Mouse (Mus musculus) hindbrain, embryonic 14.5 days (tissue): ENCODE data around the gene 9130213A22Rik. TPM values are rescaled to one million over a fixed set of nuclear protein-coding genes. Genes with fewer than 3 reads are reported as not detected.
A peak's percentile ranks its signal among the peaks of the same experiment; 100 is the strongest.

Experiments used
- ATAC-seq: fragments of 200-750 bp; cut with Nextera tagmentation; 2 replicates; pipeline ENCODE4 v1.8.0; 2017; ENCODE audit warnings: moderate number of reproducible peaks, mild to moderate bottlenecking, moderate TSS enrichment, moderate library complexity; ENCODE audit not compliant: low FRiP score
- DNase-seq: peaks from one replicate; pipeline ENCODE4 v3.0.0-alpha.2; 2015; ENCODE audit warnings: low spot score
- H3K27ac ChIP-seq: fragments of 300-500 bp; sonication (generic); 2 replicates; pipeline ENCODE4 v1.5.1; 2014; ENCODE audit warnings: mild to moderate bottlenecking, moderate library complexity
- H3K27me3 ChIP-seq: fragments of 300-500 bp; sonication (generic); 2 replicates; pipeline ENCODE4 v1.6.1; 2014; ENCODE audit warnings: mild to moderate bottlenecking, low read length, mixed read lengths; ENCODE audit not compliant: control insufficient read depth, insufficient read depth
- H3K36me3 ChIP-seq: fragments of 300-500 bp; sonication (generic); replicated peaks from 2 replicates; pipeline ENCODE4 v1.6.1; 2014; ENCODE audit not compliant: control insufficient read depth, insufficient read depth
- H3K4me1 ChIP-seq: fragments of 300-500 bp; sonication (generic); replicated peaks from 2 replicates; pipeline ENCODE4 v1.6.1; 2014; ENCODE audit warnings: antibody characterized with exemption, low read length, mixed read lengths; ENCODE audit not compliant: control insufficient read depth, insufficient read depth
- H3K4me2 ChIP-seq: fragments of 300-500 bp; sonication (generic); replicated peaks from 2 replicates; pipeline ENCODE4 v1.6.1; 2014; ENCODE audit warnings: mild to moderate bottlenecking, moderate library complexity
- H3K4me3 ChIP-seq: fragments of 300-500 bp; sonication (generic); replicated peaks from 2 replicates; pipeline ENCODE4 v1.5.1; 2014; ENCODE audit warnings: mild to moderate bottlenecking, low read length
- H3K9ac ChIP-seq: fragments of 300-500 bp; sonication (generic); 2 replicates; pipeline ENCODE4 v1.6.1; 2014
- H3K9me3 ChIP-seq: fragments of 300-500 bp; sonication (generic); 2 replicates; pipeline ENCODE4 v1.6.1; 2016; ENCODE audit warnings: low read length; ENCODE audit not compliant: control insufficient read depth
- WGBS: fragments of 180-500 bp; shearing (Covaris S2); extraction: QIAGEN DNeasy Blood & Tissue Kit; methylation state at CpG from one replicate; pipeline ENCODE4 v1.1.7; 2014; 5-methylcytosine and 5-hydroxymethylcytosine counted together
- polyA plus RNA-seq: library from polyadenylated mRNA; unstranded; fragments of >200 nt; fragmentation: Nextera tagmentation; extraction: Ambion mirVana; gene quantifications from 2 replicates; pipeline ENCODE4 v1.2.1, GENCODE M21; 2014

Gene 9130213A22Rik
- 0.39 and 0.56 TPM in 2 replicates for polyA plus RNA-seq

DNA sequence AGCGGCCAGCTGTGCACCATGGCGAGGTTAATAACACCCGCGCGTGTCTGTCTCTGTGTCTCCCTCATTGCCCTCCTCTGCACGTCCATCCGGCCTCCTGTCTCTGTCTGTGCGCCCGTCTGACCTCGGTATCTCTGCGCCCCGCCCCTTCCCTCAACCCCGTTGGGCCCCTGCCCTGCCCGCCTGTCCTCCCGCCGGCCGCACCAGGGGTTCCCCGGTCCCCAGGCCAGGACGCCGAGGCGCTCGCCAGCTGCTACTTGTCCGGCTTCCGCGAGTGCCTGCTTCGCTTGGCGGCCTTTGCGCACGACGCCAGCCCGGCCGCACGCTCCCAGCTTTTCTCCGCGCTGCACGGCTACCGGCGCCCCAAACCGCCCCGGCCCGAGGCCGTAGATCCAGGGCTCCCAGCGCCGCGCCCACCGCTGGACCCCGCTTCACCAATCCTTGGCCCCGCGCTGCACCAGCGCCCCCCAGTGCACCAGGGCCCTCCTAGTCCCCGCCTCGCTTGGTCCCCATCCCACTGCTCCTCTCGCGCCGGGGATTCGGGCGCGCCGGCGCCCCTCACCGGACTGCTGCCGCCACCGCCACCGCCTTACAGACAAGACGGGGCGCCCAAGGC, at the start of gene 9130213A22Rik:
Gene 9130213A22Rik (minus strand): TSS at position 254 of the 616 bp plus-strand sequence.
- no peaks in the 10 kb centered on the region for H3K36me3 ChIP-seq
- peak; percentile 61 for ATAC-seq
- no peaks in the 10 kb centered on the region for H3K9me3 ChIP-seq
- WGBS, result under 1% methylated on average over 58 of the region's 66 CpGs
- H3K4me1 ChIP-seq, result peaks cover 21% of the 10 kb centered on the region
- H3K4me2 ChIP-seq, result peak within 1 kb of the TSS; percentile 98
- H3K9ac ChIP-seq, result peak within 1 kb of the TSS; percentile 72
- DNase-seq, result peak; percentile 74
- peak within 1 kb of the TSS; percentile 59 for H3K4me3 ChIP-seq
- H3K27me3 ChIP-seq, result peaks cover 19% of the 10 kb centered on the region
- peak within 1 kb of the TSS; percentile 1; the same call in 1 of the 2 replicates for H3K27ac ChIP-seq

- no peak overlapping the region for H3K27ac ChIP-seq
- DNase-seq (peak; percentile 67), ATAC-seq (no peak)
- no peak overlapping the region for H3K4me2 ChIP-seq
- no peak overlapping the region for H3K4me3 ChIP-seq
- no peaks in the 10 kb centered on the region for H3K27me3 ChIP-seq
- 26% methylated on average over 7 of the region's 7 CpGs for WGBS
- no peaks in the 10 kb centered on the region for H3K9me3 ChIP-seq
- no peak overlapping the region for H3K9ac ChIP-seq
- no peaks in the 10 kb centered on the region for H3K36me3 ChIP-seq
- no peaks in the 10 kb centered on the region for H3K4me1 ChIP-seq
These were observed 49.2 kb upstream of the 9130213A22Rik start for GRCm38 (mm10) chr11:69171626-69172025.

- Histone ChIP-seq H3K9ac (no peak overlapping the region), H3K4me3 (no peak overlapping the region), H3K9me3 (no peaks in the 10 kb centered on the region), H3K4me1 (no peaks in the 10 kb centered on the region), H3K27ac (no peak overlapping the region), H3K36me3 (no peaks in the 10 kb centered on the region), H3K4me2 (no peak overlapping the region), H3K27me3 (no peaks in the 10 kb centered on the region)
- 91% methylated on average over 12 of the region's 12 CpGs for WGBS
- ATAC-seq (no peak), DNase-seq (no peak)
These were observed 46.9 kb upstream of the 9130213A22Rik start for GRCm38 (mm10) chr11:69169313-69169712.

GRCm38 (mm10) chr11:69156800-69157199, 34.4 kb upstream of the 9130213A22Rik start, which contains the start of gene Alox12b:
Gene Alox12b, plus strand, starts transcription at chr11:69156989.
- peaks cover 19% of the 10 kb centered on the region; the same call in 1 of the 2 replicates for H3K27me3 ChIP-seq
- ATAC-seq, result no peak
- peak; percentile 50 for DNase-seq
- peak within 1 kb of the TSS; percentile 45; the same call in 1 of the 2 replicates for H3K9ac ChIP-seq
- H3K27ac ChIP-seq, result no peak within 1 kb of the TSS
- H3K4me1 ChIP-seq, result peaks cover 10% of the 10 kb centered on the region
- H3K4me3 ChIP-seq, result peak within 1 kb of the TSS; percentile 22
- H3K36me3 ChIP-seq, result no peaks in the 10 kb centered on the region
- peak within 1 kb of the TSS; percentile 48 for H3K4me2 ChIP-seq
- H3K9me3 ChIP-seq, result no peaks in the 10 kb centered on the region
- 2% methylated on average over 18 of the region's 18 CpGs for WGBS

DNA sequence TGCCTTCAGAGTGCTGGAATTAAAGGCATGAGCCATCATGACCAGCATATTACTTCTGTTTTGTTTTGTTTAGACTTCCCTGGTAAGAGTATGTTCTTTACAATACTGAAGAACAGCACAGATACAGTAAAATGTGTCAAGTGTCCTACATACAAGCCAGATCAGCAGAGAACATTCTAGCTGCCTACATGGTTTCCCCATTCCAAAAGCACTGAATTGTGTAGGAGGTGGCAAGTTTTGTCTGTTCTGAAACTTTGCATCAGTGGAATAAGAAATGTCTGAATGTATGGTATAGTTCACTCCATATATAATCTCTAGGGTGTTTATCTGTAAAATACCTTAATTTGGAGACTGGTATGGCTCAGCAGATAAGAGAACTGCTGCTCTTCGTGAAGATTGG, 33.0 kb upstream of the 9130213A22Rik start:
- WGBS, result 59% methylated on average over 1 of the region's 1 CpGs
- H3K4me1 ChIP-seq, result peaks cover 16% of the 10 kb centered on the region

GRCm38 (mm10) chr11:69153831-69154230, 31.4 kb upstream of the 9130213A22Rik start:
- Histone ChIP-seq H3K4me3 (no peak overlapping the region), H3K27ac (no peak overlapping the region), H3K36me3 (no peaks in the 10 kb centered on the region), H3K27me3 (peaks cover 25% of the 10 kb centered on the region), H3K4me1 (peaks cover 16% of the 10 kb centered on the region), H3K4me2 (no peak overlapping the region), H3K9me3 (no peaks in the 10 kb centered on the region), H3K9ac (no peak overlapping the region)
- no peak for DNase-seq
- 84% methylated on average over 8 of the region's 8 CpGs for WGBS
- no peak for ATAC-seq

More for the DNA sequence above, 33.0 kb upstream of the 9130213A22Rik start:
- ATAC-seq (no peak), DNase-seq (no peak)
- H3K4me3 ChIP-seq, result no peak overlapping the region
- H3K27me3 ChIP-seq, result peaks cover 25% of the 10 kb centered on the region
- no peak overlapping the region for H3K27ac ChIP-seq
- no peaks in the 10 kb centered on the region for H3K36me3 ChIP-seq
- no peak overlapping the region for H3K9ac ChIP-seq
- no peaks in the 10 kb centered on the region for H3K9me3 ChIP-seq
- no peak overlapping the region for H3K4me2 ChIP-seq

DNA sequence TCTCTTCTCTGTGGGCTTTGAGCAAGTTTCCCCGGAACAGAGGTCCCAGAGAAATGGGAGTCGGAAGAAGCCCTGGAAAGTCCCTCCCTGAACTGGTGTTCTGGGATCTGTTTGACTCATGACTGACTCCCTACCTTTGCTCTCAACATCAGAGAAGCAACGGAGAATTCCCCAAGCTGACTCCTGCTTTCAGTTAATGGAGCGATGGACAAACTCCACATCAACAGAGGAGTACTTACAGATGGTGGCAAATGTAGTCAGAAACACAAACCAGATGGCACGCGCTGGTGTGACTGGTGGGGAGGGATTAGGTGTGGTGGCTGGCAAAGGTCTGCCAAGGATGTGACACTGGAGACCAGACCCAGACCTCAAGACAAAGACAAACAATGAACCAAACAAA, 28.6 kb upstream of the 9130213A22Rik start:
- H3K36me3 ChIP-seq, result no peaks in the 10 kb centered on the region
- H3K4me1 ChIP-seq, result peaks cover 5% of the 10 kb centered on the region; the same call in 1 of the 2 replicates
- H3K27ac ChIP-seq, result no peak overlapping the region
- WGBS, result 72% methylated on average over 6 of the region's 6 CpGs
- no peak overlapping the region for H3K9ac ChIP-seq
- H3K27me3 ChIP-seq, result peaks cover 5% of the 10 kb centered on the region; the same call in 1 of the 2 replicates
- no peak for DNase-seq
- H3K9me3 ChIP-seq, result no peaks in the 10 kb centered on the region
- no peak overlapping the region for H3K4me3 ChIP-seq
- ATAC-seq, result no peak
- H3K4me2 ChIP-seq, result peak overlapping the region; percentile 27

- WGBS, result 4% methylated on average over 7 of the region's 7 CpGs
- H3K9ac ChIP-seq, result no peak overlapping the region
- H3K9me3 ChIP-seq, result no peaks in the 10 kb centered on the region
- no peaks in the 10 kb centered on the region for H3K36me3 ChIP-seq
- no peak for ATAC-seq
- H3K27ac ChIP-seq, result no peak overlapping the region
- peak; percentile 80 for DNase-seq
- no peak overlapping the region for H3K4me3 ChIP-seq
- peaks cover 5% of the 10 kb centered on the region; the same call in 1 of the 2 replicates for H3K27me3 ChIP-seq
- H3K4me2 ChIP-seq, result peak overlapping the region; percentile 27
- H3K4me1 ChIP-seq, result peaks cover 5% of the 10 kb centered on the region; the same call in 1 of the 2 replicates
These were observed 28.1 kb upstream of the 9130213A22Rik start for GRCm38 (mm10) chr11:69150444-69150843.

DNA sequence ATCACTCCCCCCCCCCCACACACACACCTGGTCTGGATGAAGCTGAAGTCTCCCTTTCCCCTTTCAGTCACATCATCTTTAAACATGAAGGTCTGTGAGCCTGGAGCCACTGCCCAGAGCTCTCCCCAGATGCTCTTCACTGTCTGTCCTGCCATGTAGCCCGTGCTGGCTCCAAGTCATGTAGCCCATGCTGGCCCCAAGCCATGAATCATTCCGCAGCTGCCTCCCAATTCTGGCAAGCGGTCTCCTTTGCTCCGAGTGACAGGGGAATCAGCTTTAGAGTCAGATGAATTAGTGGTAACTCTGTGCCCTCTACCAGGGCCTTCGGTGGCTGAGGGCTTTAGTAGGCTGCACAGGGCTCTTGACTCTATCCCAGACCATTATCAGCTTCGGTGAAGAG, 27.3 kb upstream of the 9130213A22Rik start:
- H3K9me3 ChIP-seq, result no peaks in the 10 kb centered on the region
- no peak overlapping the region for H3K27ac ChIP-seq
- DNase-seq (no peak), ATAC-seq (no peak)
- no peak overlapping the region for H3K9ac ChIP-seq
- H3K36me3 ChIP-seq, result no peaks in the 10 kb centered on the region
- WGBS, result 77% methylated on average over 6 of the region's 6 CpGs
- no peak overlapping the region for H3K4me2 ChIP-seq
- H3K27me3 ChIP-seq, result peaks cover 5% of the 10 kb centered on the region; the same call in 1 of the 2 replicates
- no peak overlapping the region for H3K4me3 ChIP-seq
- peaks cover 5% of the 10 kb centered on the region; the same call in 1 of the 2 replicates for H3K4me1 ChIP-seq
